Mouse (Mus musculus): ENCODE measurements at regions not wholly inside any gene's neighbourhood (a gene's known extent, or its start where the extent isn't known, plus 50 kb on each side); places are given as distances from the start of the nearest gene placed in this dataset.

DNA sequence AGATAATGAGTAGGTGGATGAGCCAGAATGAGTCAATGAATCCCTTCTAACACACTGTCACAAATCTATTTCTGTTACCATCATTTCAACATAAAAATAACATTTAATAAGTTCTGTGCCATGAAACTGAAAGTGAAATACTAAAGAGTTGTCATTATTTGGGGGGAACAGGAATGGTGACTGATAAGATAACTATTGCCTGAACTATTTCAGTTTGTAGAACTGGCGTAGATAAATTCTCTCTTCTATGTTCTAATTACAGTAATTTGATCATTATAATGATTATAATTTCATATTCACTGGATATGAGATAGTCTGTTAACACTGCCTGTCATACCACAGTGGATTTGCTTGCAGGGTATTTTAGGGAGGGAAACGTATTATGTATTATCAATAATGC lies 232.3 kb upstream of the Mpdz start:
- no peak for TF ChIP-seq E2F4 (IDR thresholded peaks at IDR 0.05; ENCODE audit: borderline replicate concordance, low read depth, low read length)
- no peak for TF ChIP-seq EP300 (IDR thresholded peaks at IDR 0.05; ENCODE audit: low read depth in 1 of 2, low read length in 2 of 2)
- no peak for TF ChIP-seq POLR2A (IDR thresholded peaks at IDR 0.05; ENCODE audit: control insufficient read depth in 1 of 2, insufficient read depth in 1 of 2, low read depth in 1 of 2, low read length in 2 of 2, poor library complexity in 1 of 2)
- no peak for TF ChIP-seq GABPA (IDR thresholded peaks at IDR 0.05; ENCODE audit: low read depth, low read length)
- TF ChIP-seq TBP (IDR thresholded peaks at IDR 0.05; ENCODE audit: low read depth, low read length) = no peak
- TF ChIP-seq CTCF (IDR thresholded peaks at IDR 0.05 in 2 of 3, conservative IDR thresholded peaks at IDR 0.05 in 1 of 3; ENCODE audit: control insufficient read depth in 1 of 3, insufficient read depth in 1 of 3, low read depth in 2 of 3, low read length in 3 of 3, poor library complexity in 1 of 3, severe bottlenecking in 1 of 3) = no peak
- TF ChIP-seq SIN3A (IDR thresholded peaks at IDR 0.05; ENCODE audit: low read length) = no peak
- no peak for TF ChIP-seq CHD2 (IDR thresholded peaks at IDR 0.05; ENCODE audit: low read length)
- no peak for TF ChIP-seq SMC3 (IDR thresholded peaks at IDR 0.05; ENCODE audit: low read depth, low read length)
- TF ChIP-seq POLR2AphosphoS2 (IDR thresholded peaks at IDR 0.05; ENCODE audit: low read length) = no peak
- no peak for TF ChIP-seq TAL1 (IDR thresholded peaks at IDR 0.05; ENCODE audit: low read length)
- TF ChIP-seq CHD1 (IDR thresholded peaks at IDR 0.05; ENCODE audit: low read depth, low read length) = no peak

Measured in MEL (cell line).